Mouse (Mus musculus) C2C12 (cell line): ENCODE measurements at regions not wholly inside any gene's neighbourhood (a gene's known extent, or its start where the extent isn't known, plus 50 kb on each side); places are given as distances from the start of the nearest gene placed in this dataset.
"Not testable (repeated sequence)": the region's sequence is repeated elsewhere in the genome, so short reads cannot be mapped to it uniquely, and the experiment has no call there.

Experiments
- H3K27me3 ChIP-seq: one replicate; pipeline ENCODE4 v1.6.1; 2011; ENCODE audit not compliant: control insufficient read depth, insufficient read depth, insufficient read length
- H3K36me3 ChIP-seq: one replicate; pipeline ENCODE4 v1.6.1; 2011; ENCODE audit not compliant: control insufficient read depth, insufficient read depth
- H3K4me3 ChIP-seq: one replicate; pipeline ENCODE4 v1.5.1; 2011; ENCODE audit warnings: mild to moderate bottlenecking, control low read depth; ENCODE audit not compliant: poor library complexity, insufficient read depth, severe bottlenecking
- H3K79me2 ChIP-seq: one replicate; pipeline ENCODE4 v1.6.1; 2011; ENCODE audit not compliant: control insufficient read depth, insufficient read depth
- H3K79me3 ChIP-seq: one replicate; pipeline ENCODE4 v1.6.1; 2011; ENCODE audit warnings: low read depth, control low read depth
- H3ac ChIP-seq: one replicate; pipeline ENCODE3; 2011; ENCODE audit warnings: low read depth; ENCODE audit not compliant: control insufficient read depth, insufficient read length
- CEBPB ChIP-seq: IDR thresholded peaks from one replicate; pipeline ENCODE4 v1.6.1; 2011; ENCODE audit warnings: low read depth, mild to moderate bottlenecking, control low read depth, moderate library complexity
- CTCF ChIP-seq: IDR thresholded peaks from one replicate; pipeline ENCODE4 v1.5.1; 2011; ENCODE audit not compliant: control insufficient read depth, insufficient read depth, insufficient read length
- FOSL1 ChIP-seq: IDR thresholded peaks from one replicate; pipeline ENCODE4 v1.8.0; 2011; ENCODE audit warnings: mild to moderate bottlenecking, low read length; ENCODE audit not compliant: poor library complexity, insufficient read depth, severe bottlenecking
- MAX ChIP-seq: IDR thresholded peaks from one replicate; pipeline ENCODE4 v1.6.1; 2011; ENCODE audit warnings: mild to moderate bottlenecking, control low read depth
- MYOD1 ChIP-seq: IDR thresholded peaks from one replicate; pipeline ENCODE4 v1.6.1; 2011; ENCODE audit warnings: low read depth; ENCODE audit not compliant: control insufficient read depth, insufficient read length
- MYOG ChIP-seq: IDR thresholded peaks from one replicate; pipeline ENCODE4 v1.6.1; 2011; ENCODE audit not compliant: control insufficient read depth, insufficient read length; ENCODE audit errors: extremely low read depth
- USF1 ChIP-seq: IDR thresholded peaks from one replicate; pipeline ENCODE4 v1.6.1; 2011; ENCODE audit warnings: low read depth, mild to moderate bottlenecking, control low read depth, moderate library complexity

- Histone ChIP-seq H3K27me3 (no peaks in the 10 kb centered on the region), H3K36me3 (no peaks in the 10 kb centered on the region), H3K4me3 (no peak overlapping the region), H3ac (no peak overlapping the region), H3K79me2 (no peaks in the 10 kb centered on the region), H3K79me3 (no peaks in the 10 kb centered on the region)
- TF ChIP-seq USF1 = no peak
- TF ChIP-seq CEBPB = no peak
- TF ChIP-seq MYOD1 = no peak
- no peak for TF ChIP-seq FOSL1
- TF ChIP-seq MYOG = no peak
- TF ChIP-seq MAX = no peak
- TF ChIP-seq CTCF = no peak
Observed at GRCm38 (mm10) chr9:78789703-78790102, 174.4 kb downstream of the Cd109 start.

GRCm38 (mm10) chr9:78790155-78790554 lies 174.8 kb downstream of the Cd109 start:
- no peak overlapping the region for H3ac ChIP-seq
- H3K79me3 ChIP-seq = no peaks in the 10 kb centered on the region
- H3K79me2 ChIP-seq = no peaks in the 10 kb centered on the region
- H3K36me3 ChIP-seq = no peaks in the 10 kb centered on the region
- no peak overlapping the region for H3K4me3 ChIP-seq
- H3K27me3 ChIP-seq = no peaks in the 10 kb centered on the region
- TF ChIP-seq FOSL1 (no peak), CEBPB (no peak), MYOG (no peak), CTCF (no peak), MAX (no peak), USF1 (no peak), MYOD1 (no peak)

GRCm38 (mm10) chr9:78795801-78796200 lies 180.5 kb downstream of the Cd109 start:
- H3K79me3 ChIP-seq = no peaks in the 10 kb centered on the region
- TF ChIP-seq FOSL1 = no peak
- no peak for TF ChIP-seq CEBPB
- TF ChIP-seq MYOG = no peak
- no peak for TF ChIP-seq USF1
- no peak for TF ChIP-seq MAX
- TF ChIP-seq CTCF = no peak
- no peak for TF ChIP-seq MYOD1
- H3K79me2 ChIP-seq = no peaks in the 10 kb centered on the region

GRCm38 (mm10) chr9:78817221-78817620 lies 201.9 kb downstream of the Cd109 start:
- no peak overlapping the region for H3K4me3 ChIP-seq
- H3K36me3 ChIP-seq = no peaks in the 10 kb centered on the region
- H3ac ChIP-seq = no peak overlapping the region
- H3K79me3 ChIP-seq = no peaks in the 10 kb centered on the region
- no peaks in the 10 kb centered on the region for H3K27me3 ChIP-seq
- TF ChIP-seq MYOG (no peak), CEBPB (no peak), MYOD1 (no peak), FOSL1 (no peak), CTCF (no peak), MAX (no peak), USF1 (no peak)
- no peaks in the 10 kb centered on the region for H3K79me2 ChIP-seq

More at GRCm38 (mm10) chr9:78795801-78796200, 180.5 kb downstream of the Cd109 start:
- no peaks in the 10 kb centered on the region for H3K36me3 ChIP-seq
- no peaks in the 10 kb centered on the region for H3K27me3 ChIP-seq
- H3K4me3 ChIP-seq = no peak overlapping the region
- no peak overlapping the region for H3ac ChIP-seq

GRCm38 (mm10) chr9:78821554-78822212 lies 206.3 kb downstream of the Cd109 start:
- H3K79me2 ChIP-seq, H3K27me3 ChIP-seq, H3K36me3 ChIP-seq, H3K79me3 ChIP-seq, H3ac ChIP-seq, H3K4me3 ChIP-seq: not testable (repeated sequence)
